ENCODE assay signal across 26 mouse cellular contexts in the genomic region with DNA sequence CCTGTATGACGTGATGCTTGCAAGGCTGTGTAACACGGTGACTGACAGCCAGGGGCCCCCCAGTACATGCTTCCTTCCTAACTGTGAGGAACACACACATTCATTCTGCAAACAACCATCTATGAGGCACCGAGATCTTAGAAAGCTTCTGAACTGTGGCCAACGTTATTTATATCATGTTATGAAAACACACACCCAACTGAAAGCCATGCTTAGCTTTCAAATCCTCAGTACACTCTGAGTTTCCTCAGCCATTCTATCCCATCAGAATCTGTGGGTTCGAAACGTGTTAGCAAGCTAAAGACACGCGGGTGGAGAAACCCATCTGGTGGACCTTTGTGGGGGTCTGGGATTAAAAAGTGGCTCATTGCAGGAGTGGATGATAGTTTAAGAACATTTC.
DNase-seq lines count a peak whose midpoint lies in the region; ATAC-seq and TF ChIP-seq lines count a peak whose summit lies in the region.
"Had no signal": no experiment of that assay in that cellular context is flagged by ENCODE, and none has a peak within 500 bp of the region (broad histone marks: within the 10 kb centered on the region; RNA-seq: fewer than 3 reads in every experiment).

No protein-coding gene starts in this region.

- 71% methylated on average over 8 of the region's 8 CpGs for WGBS in heart, embryonic 16.5 days
- 67% methylated on average over 8 of the region's 8 CpGs for WGBS in lung, embryonic 14.5 days
- 70% methylated on average over 8 of the region's 8 CpGs for WGBS in liver, embryonic 12.5 days (ENCODE audit: insufficient replicate concordance)

- no peak overlapping the region for H3K9ac ChIP-seq in heart, embryonic 16.5 days (ENCODE audit: low read length)
- no peak overlapping the region for H3K9ac ChIP-seq in lung, embryonic 14.5 days
- no peak overlapping the region for H3K9ac ChIP-seq in liver, embryonic 12.5 days
- H3K9ac ChIP-seq: embryonic facial prominence, embryonic 13.5 days; embryonic facial prominence, embryonic 15.5 days; forebrain, embryonic 12.5 days had no signal

- peaks cover 41% of the 10 kb centered on the region for H3K4me1 ChIP-seq in heart, embryonic 16.5 days (ENCODE audit: control insufficient read depth, insufficient read depth, low read length)
- peaks cover 8% of the 10 kb centered on the region; the same call in 1 of the 2 replicates for H3K4me1 ChIP-seq in lung, embryonic 14.5 days (ENCODE audit: insufficient read depth)
- peaks cover 21% of the 10 kb centered on the region for H3K4me1 ChIP-seq in liver, embryonic 12.5 days

- no peak for TF ChIP-seq CTCF in lung, embryonic 14.5 days (IDR thresholded peaks at IDR 0.05; ENCODE audit: low read depth)

- DNase-seq in heart, adult 8-10 months (ENCODE audit: low spot score), result no peak
- peak; percentile 15 for DNase-seq in lung, embryonic 14.5 days
- no peak for DNase-seq in lung, postnatal 4 days
- peak; percentile 34 for DNase-seq in NIH3T3 (ENCODE audit: low read depth)
- DNase-seq in brain, adult 2 months (ENCODE audit: low read depth, low spot score), result peak; percentile 68
- DNase-seq: adrenal gland, adult 8-10 months; adrenal gland, postnatal 14 days; adrenal gland, postnatal 36 days; cerebellum, adult 11 months; cerebellum, adult 18-20 months; cerebellum, adult 8-10 months; cerebellum, adult 9-11 months; cerebellum, postnatal 14 days; cerebellum, postnatal 36 days; embryo, embryonic 11 days had no signal

- no peak overlapping the region for H3K4me3 ChIP-seq in heart, embryonic 16.5 days (ENCODE audit: low read length)
- no peak overlapping the region for H3K4me3 ChIP-seq in lung, embryonic 14.5 days (ENCODE audit: low read depth, low read length)
- H3K4me3 ChIP-seq in liver, embryonic 12.5 days, result no peak overlapping the region
- H3K4me3 ChIP-seq: embryonic facial prominence, embryonic 13.5 days; embryonic facial prominence, embryonic 15.5 days; erythroblast, embryonic 14.5 days; forebrain, embryonic 10.5 days; forebrain, embryonic 12.5 days had no signal

- H3K27ac ChIP-seq in heart, embryonic 16.5 days (ENCODE audit: low read length), result peak overlapping the region; percentile 5; the same call in 1 of the 2 replicates
- H3K27ac ChIP-seq in lung, embryonic 14.5 days (ENCODE audit: low read depth), result no peak overlapping the region
- no peak overlapping the region for H3K27ac ChIP-seq in liver, embryonic 12.5 days
- H3K27ac ChIP-seq: embryonic facial prominence, embryonic 13.5 days; embryonic facial prominence, embryonic 15.5 days; forebrain, embryonic 12.5 days had no signal

- peaks cover 6% of the 10 kb centered on the region for H3K27me3 ChIP-seq in heart, embryonic 16.5 days (ENCODE audit: control insufficient read depth, insufficient read depth, low read length)
- peaks cover 18% of the 10 kb centered on the region; the same call in 1 of the 2 replicates for H3K27me3 ChIP-seq in lung, embryonic 14.5 days (ENCODE audit: insufficient read depth, low read length)
- peaks cover 82% of the 10 kb centered on the region for H3K27me3 ChIP-seq in liver, embryonic 12.5 days (replicated peaks)

- no peaks in the 10 kb centered on the region for H3K36me3 ChIP-seq in heart, embryonic 16.5 days (ENCODE audit: control insufficient read depth, insufficient read depth)
- H3K36me3 ChIP-seq in lung, embryonic 14.5 days (ENCODE audit: insufficient read depth), result no peaks in the 10 kb centered on the region
- H3K36me3 ChIP-seq in liver, embryonic 12.5 days, result no peaks in the 10 kb centered on the region
- H3K36me3 ChIP-seq: embryonic facial prominence, embryonic 13.5 days; embryonic facial prominence, embryonic 15.5 days; forebrain, embryonic 10.5 days; forebrain, embryonic 12.5 days had no signal

- H3K9me3 ChIP-seq in heart, embryonic 16.5 days (replicated peaks; ENCODE audit: control insufficient read depth, low read length), result no peaks in the 10 kb centered on the region
- no peaks in the 10 kb centered on the region for H3K9me3 ChIP-seq in lung, embryonic 14.5 days (ENCODE audit: low read depth, low read length)
- H3K9me3 ChIP-seq in liver, embryonic 12.5 days (replicated peaks), result no peaks in the 10 kb centered on the region
- H3K9me3 ChIP-seq: embryonic facial prominence, embryonic 13.5 days; embryonic facial prominence, embryonic 15.5 days; forebrain, embryonic 10.5 days; forebrain, embryonic 12.5 days had no signal

- ATAC-seq in heart, embryonic 16.5 days (replicated peaks; ENCODE audit: extremely low read depth, insufficient read depth, low FRiP score), result no peak
- no peak for ATAC-seq in lung, embryonic 14.5 days (ENCODE audit: insufficient read depth)
- no peak for ATAC-seq in liver, embryonic 12.5 days
- ATAC-seq: activated CD4-positive, CD25-positive, alpha-beta regulatory T cell, adult 4 months; forebrain, embryonic 14.5 days; forebrain, embryonic 16.5 days; Patski had no signal

- no peak overlapping the region for H3K4me2 ChIP-seq in heart, embryonic 16.5 days (ENCODE audit: low read depth, low read length)
- H3K4me2 ChIP-seq in lung, embryonic 14.5 days, result no peak overlapping the region
- H3K4me2 ChIP-seq in liver, embryonic 12.5 days, result no peak overlapping the region
- H3K4me2 ChIP-seq: embryonic facial prominence, embryonic 13.5 days; embryonic facial prominence, embryonic 15.5 days; forebrain, embryonic 12.5 days had no signal

Comparison
In these comparisons a context has a peak if more than half of its experiments do, and no peak if none do; other contexts are left out.
1. DNase-seq: peak in lung, embryonic 14.5 days (single experiment), NIH3T3 (single experiment) and brain, adult 2 months (single experiment); none in heart, adult 8-10 months (single experiment) and lung, postnatal 4 days (0 of 2).